Mouse (Mus musculus): ENCODE results near the gene Ap1m2. TPM values are rescaled to one million over a fixed set of nuclear protein-coding genes. Genes with fewer than 3 reads are reported as not detected.

Ap1m2 gene
- total and polyA plus RNA-seq, 3 experiments, result 0.16 TPM; not detected in 2

DNA sequence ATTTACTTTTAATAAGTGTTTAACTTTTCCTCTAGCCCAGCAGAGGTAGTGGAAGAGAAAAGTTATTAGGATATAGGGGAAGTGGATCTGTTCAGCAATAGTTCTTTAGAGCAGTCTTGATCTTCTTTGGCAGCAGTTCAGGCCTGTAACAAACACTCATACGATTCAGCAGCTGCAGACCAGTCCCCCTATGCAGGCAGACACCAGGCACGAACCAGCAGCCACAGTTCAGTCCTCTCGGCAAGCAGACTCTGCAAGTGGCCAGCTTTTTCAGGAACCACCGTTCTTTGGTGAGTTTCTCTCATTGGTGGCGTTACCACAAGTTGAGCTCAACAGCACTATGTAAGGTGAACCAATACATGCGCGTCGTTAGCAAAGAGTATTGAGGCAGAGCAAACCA lies 24.4 kb upstream of the Ap1m2 start:
- Histone ChIP-seq H3K27me3 (ENCODE audit: insufficient read depth, low read length) (no peaks in the 10 kb centered on the region), H3K4me1 (ENCODE audit: insufficient read depth, low read depth, low read length) (peaks cover 26% of the 10 kb centered on the region), H3K36me3 (replicated peaks) (peaks cover 38% of the 10 kb centered on the region), H3K4me3 (ENCODE audit: low read depth, low read length) (no peak overlapping the region), H3K9me3 (replicated peaks) (no peaks in the 10 kb centered on the region)
- no peak for ATAC-seq (ENCODE audit: extremely low read depth, insufficient number of reproducible peaks, low FRiP score, poor library complexity, severe bottlenecking)
- no peak for DNase-seq (ENCODE audit: low spot score)
- TF ChIP-seq GATA1 (IDR thresholded peaks at IDR 0.05; ENCODE audit: borderline replicate concordance, low read length) (no peak), GATA2 (IDR thresholded peaks at IDR 0.05; ENCODE audit: borderline replicate concordance, low read depth, low read length) (no peak), POLR2AphosphoS5 (IDR thresholded peaks at IDR 0.05; ENCODE audit: insufficient replicate concordance, low read depth, low read length) (no peak)

DNA sequence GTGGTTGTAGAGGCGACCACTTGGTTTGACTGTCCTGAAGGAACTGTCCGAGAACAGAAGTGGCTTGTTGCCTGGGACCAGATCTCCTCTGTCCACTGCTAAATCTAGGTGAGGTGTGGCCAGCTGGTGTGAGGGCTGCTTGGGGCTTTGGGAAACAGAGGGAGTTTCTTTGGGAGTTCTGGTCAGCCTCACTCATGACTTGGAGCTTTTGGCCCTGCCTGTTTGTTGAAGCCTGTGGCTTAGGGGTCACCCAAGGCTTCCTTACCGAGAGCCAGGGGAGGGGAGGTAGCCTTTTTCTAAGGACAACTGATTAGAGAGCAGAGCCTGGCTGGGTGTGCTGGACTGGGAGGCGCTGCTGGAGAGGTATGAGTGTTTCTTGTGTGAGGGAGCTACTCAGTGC lies 23.3 kb upstream of the Ap1m2 start:
- Histone ChIP-seq H3K4me3 (ENCODE audit: low read depth, low read length) (no peak overlapping the region), H3K27me3 (ENCODE audit: insufficient read depth, low read length) (no peaks in the 10 kb centered on the region), H3K9me3 (replicated peaks) (no peaks in the 10 kb centered on the region), H3K4me1 (ENCODE audit: insufficient read depth, low read depth, low read length) (peaks cover 28% of the 10 kb centered on the region), H3K36me3 (replicated peaks) (peaks cover 30% of the 10 kb centered on the region)
- TF ChIP-seq GATA1 (IDR thresholded peaks at IDR 0.05; ENCODE audit: borderline replicate concordance, low read length) (no peak), GATA2 (IDR thresholded peaks at IDR 0.05; ENCODE audit: borderline replicate concordance, low read depth, low read length) (no peak)
- ATAC-seq (ENCODE audit: extremely low read depth, insufficient number of reproducible peaks, low FRiP score, poor library complexity, severe bottlenecking) (no peak), DNase-seq (ENCODE audit: low spot score) (no peak)

DNA sequence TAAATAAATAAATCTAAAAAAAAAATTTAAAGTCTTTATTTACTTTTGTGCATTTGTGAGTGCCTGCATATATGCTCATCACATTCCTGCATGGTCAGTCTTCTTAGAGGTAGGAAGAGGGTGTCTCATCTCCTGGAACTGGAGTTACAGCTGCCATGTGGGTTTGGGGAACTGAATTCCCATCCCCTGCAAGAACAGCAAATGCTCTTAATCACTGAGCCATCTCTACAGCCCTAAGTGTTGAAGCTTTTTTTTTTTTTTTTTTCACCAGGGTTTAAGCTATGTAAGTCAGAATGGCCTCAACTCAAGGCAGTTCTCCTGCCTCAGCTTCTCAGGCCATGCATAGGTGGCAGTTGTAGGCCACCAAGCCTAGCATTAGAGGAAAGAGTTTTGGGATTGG lies 22.6 kb upstream of the Ap1m2 start:
- DNase-seq (ENCODE audit: low spot score) (no peak), ATAC-seq (ENCODE audit: extremely low read depth, insufficient number of reproducible peaks, low FRiP score, poor library complexity, severe bottlenecking) (no peak)
- Histone ChIP-seq H3K36me3 (replicated peaks) (peaks cover 31% of the 10 kb centered on the region), H3K27me3 (ENCODE audit: insufficient read depth, low read length) (no peaks in the 10 kb centered on the region), H3K4me3 (ENCODE audit: low read depth, low read length) (no peak overlapping the region), H3K4me1 (ENCODE audit: insufficient read depth, low read depth, low read length) (peaks cover 33% of the 10 kb centered on the region), H3K9me3 (replicated peaks) (no peaks in the 10 kb centered on the region)
- TF ChIP-seq GATA2 (IDR thresholded peaks at IDR 0.05; ENCODE audit: borderline replicate concordance, low read depth, low read length) (no peak), TAL1 (conservative IDR thresholded peaks at IDR 0.05; ENCODE audit: low read depth, low read length) (no peak), POLR2AphosphoS5 (IDR thresholded peaks at IDR 0.05; ENCODE audit: insufficient replicate concordance, low read depth, low read length) (no peak), GATA1 (IDR thresholded peaks at IDR 0.05; ENCODE audit: borderline replicate concordance, low read length) (no peak), CTCF (IDR thresholded peaks at IDR 0.05; ENCODE audit: low read depth, low read length) (no peak)

DNA sequence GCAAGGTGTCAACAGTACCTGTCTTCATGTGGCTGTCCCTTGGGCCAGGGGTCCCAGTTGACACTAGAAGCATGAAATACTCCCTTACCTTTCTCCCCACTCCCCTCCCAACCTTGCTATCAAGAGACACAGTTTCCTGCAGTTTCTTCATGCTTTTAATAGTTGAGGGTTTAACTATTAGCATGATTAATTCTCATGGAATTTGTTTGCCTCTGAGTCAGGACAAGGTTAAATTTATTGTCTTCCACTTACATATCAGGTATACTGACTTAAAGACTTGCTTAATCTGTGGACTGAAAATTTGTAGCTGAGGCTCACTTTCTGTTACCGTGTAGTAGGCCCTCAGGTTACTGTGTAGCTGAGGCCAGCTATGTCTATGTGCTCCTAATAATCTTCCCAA lies 21.4 kb upstream of the Ap1m2 start:
- Histone ChIP-seq H3K36me3 (replicated peaks) (peaks cover 31% of the 10 kb centered on the region), H3K4me3 (ENCODE audit: low read depth, low read length) (no peak overlapping the region), H3K9me3 (replicated peaks) (no peaks in the 10 kb centered on the region), H3K4me1 (ENCODE audit: insufficient read depth, low read depth, low read length) (peaks cover 40% of the 10 kb centered on the region), H3K27me3 (ENCODE audit: insufficient read depth, low read length) (no peaks in the 10 kb centered on the region)
- ATAC-seq (ENCODE audit: extremely low read depth, insufficient number of reproducible peaks, low FRiP score, poor library complexity, severe bottlenecking) (no peak), DNase-seq (ENCODE audit: low spot score) (no peak)
- TF ChIP-seq POLR2AphosphoS5 (IDR thresholded peaks at IDR 0.05; ENCODE audit: insufficient replicate concordance, low read depth, low read length), result no peak
- no peak for TF ChIP-seq GATA2 (IDR thresholded peaks at IDR 0.05; ENCODE audit: borderline replicate concordance, low read depth, low read length)
- no peak for TF ChIP-seq CTCF (IDR thresholded peaks at IDR 0.05; ENCODE audit: low read depth, low read length)
- no peak for TF ChIP-seq GATA1 (IDR thresholded peaks at IDR 0.05; ENCODE audit: borderline replicate concordance, low read length)
- TF ChIP-seq TAL1 (conservative IDR thresholded peaks at IDR 0.05; ENCODE audit: low read depth, low read length), result no peak

DNA sequence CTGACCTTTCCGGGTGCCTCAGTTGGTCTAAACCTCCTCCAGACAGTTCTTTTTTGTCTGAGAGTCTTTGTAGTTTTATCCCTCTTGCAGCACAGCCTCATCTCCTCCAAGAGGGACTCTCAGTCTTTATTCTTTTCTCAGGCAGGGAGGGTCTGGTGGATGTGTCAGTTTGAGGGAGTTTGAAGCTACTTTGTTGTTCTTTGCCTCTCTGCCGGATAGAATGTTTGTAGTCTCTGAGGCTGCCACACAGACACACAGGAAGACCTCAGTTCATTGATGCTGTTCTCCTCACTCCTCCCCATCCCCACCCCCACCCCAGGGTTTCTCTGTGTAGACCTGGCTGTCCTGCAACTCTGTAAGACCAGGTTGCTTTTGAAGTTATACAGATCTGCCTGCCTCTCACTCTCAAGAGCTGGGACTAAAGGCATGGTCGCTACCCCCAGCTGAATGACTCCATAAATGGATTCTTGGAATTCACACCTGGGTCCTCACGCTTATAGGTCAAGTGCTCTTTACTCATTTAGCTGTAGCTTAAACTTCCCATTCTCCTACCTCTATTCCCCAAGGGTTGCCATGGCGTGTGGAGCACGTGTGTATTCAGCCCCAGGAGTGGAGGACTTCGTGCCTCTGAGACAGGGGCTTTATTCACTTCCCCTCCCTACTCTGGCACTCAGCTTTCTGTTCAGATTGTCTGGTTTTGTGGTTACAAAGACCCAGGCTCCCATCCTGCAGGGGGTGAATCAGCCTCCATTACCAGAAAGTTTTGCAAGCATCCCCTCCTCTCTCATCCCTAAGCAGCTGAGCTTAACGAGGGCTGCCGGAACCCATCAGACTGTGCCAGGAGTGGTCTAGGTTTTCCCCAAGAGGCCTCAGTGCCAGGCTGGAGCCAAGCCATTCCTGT lies 20.3 kb upstream of the Ap1m2 start:
- no peak for DNase-seq (ENCODE audit: low spot score)
- H3K4me3 ChIP-seq (ENCODE audit: low read depth, low read length), result no peak overlapping the region
- no peak for ATAC-seq (ENCODE audit: extremely low read depth, insufficient number of reproducible peaks, low FRiP score, poor library complexity, severe bottlenecking)

DNA sequence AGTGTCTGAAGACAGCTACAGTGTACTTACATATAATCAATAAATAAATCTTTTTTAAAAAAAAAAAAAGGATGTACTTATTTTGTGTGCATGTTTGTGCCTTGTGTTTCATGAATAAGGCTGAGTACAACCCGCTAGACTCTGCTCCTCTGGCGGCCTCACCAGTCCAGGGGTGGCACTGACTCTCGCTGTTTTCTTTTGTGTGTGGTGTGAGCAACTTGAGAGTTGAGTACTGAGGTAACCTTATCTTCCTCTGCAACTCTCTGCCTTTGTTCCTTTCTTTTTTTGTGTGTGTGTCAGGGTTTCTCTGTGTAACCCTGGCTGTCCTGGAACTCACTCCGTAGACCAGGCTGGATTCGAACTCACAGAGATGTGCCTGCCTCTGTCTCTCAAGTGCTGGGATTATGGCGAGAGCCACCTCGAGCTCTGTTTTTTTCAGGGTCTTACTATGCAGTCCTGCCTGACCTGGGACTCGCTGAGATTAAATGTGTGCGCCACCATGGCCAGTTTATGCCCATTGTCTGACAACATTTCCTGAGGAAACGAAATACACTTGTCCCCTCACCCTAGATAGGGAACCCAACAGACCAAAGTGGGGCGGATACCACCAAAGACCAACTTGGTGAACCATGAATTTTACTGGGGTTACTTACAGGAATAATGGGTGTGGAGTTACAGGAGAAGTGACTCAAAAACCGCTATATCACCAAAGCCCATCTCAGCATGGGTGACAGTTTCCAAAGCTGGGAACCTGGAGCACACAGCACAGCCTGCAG lies 19.4 kb upstream of the Ap1m2 start:
- peaks cover 49% of the 10 kb centered on the region for H3K4me1 ChIP-seq (ENCODE audit: insufficient read depth, low read depth, low read length)
- H3K9me3 ChIP-seq (replicated peaks), result no peaks in the 10 kb centered on the region
- no peaks in the 10 kb centered on the region for H3K27me3 ChIP-seq (ENCODE audit: insufficient read depth, low read length)
- H3K36me3 ChIP-seq (replicated peaks), result peaks cover 20% of the 10 kb centered on the region
- no peak overlapping the region for H3K4me3 ChIP-seq (ENCODE audit: low read depth, low read length)
- ATAC-seq (ENCODE audit: extremely low read depth, insufficient number of reproducible peaks, low FRiP score, poor library complexity, severe bottlenecking) (no peak), DNase-seq (ENCODE audit: low spot score) (no peak)
- TF ChIP-seq TAL1 (conservative IDR thresholded peaks at IDR 0.05; ENCODE audit: low read depth, low read length), result no peak

More for the DNA sequence above, 20.3 kb upstream of the Ap1m2 start:
- TF ChIP-seq GATA2 (IDR thresholded peaks at IDR 0.05; ENCODE audit: borderline replicate concordance, low read depth, low read length) (no peak), GATA1 (IDR thresholded peaks at IDR 0.05; ENCODE audit: borderline replicate concordance, low read length) (no peak), TAL1 (conservative IDR thresholded peaks at IDR 0.05; ENCODE audit: low read depth, low read length) (no peak), CTCF (IDR thresholded peaks at IDR 0.05; ENCODE audit: low read depth, low read length) (no peak), POLR2AphosphoS5 (IDR thresholded peaks at IDR 0.05; ENCODE audit: insufficient replicate concordance, low read depth, low read length) (no peak)
- no peaks in the 10 kb centered on the region for H3K27me3 ChIP-seq (ENCODE audit: insufficient read depth, low read length)
- peaks cover 22% of the 10 kb centered on the region for H3K36me3 ChIP-seq (replicated peaks)
- peaks cover 44% of the 10 kb centered on the region for H3K4me1 ChIP-seq (ENCODE audit: insufficient read depth, low read depth, low read length)
- H3K9me3 ChIP-seq (replicated peaks), result no peaks in the 10 kb centered on the region
